Mouse (Mus musculus) activated CD4-positive, CD25-positive, alpha-beta regulatory T cell (primary cell): Measurements from ENCODE around the gene Trpv1. TPM values are rescaled to one million over a fixed set of nuclear protein-coding genes. Genes with fewer than 3 reads are reported as not detected.

Experiments used
- polyA plus RNA-seq, 2 experiments: library from polyadenylated mRNA; unstranded; fragments of 100-300 nt; shearing (Covaris generic); gene quantifications; one replicate each; pipeline ENCODE4 v1.2.1; 2017

Trpv1 gene
- polyA plus RNA-seq, result not detected

DNA sequence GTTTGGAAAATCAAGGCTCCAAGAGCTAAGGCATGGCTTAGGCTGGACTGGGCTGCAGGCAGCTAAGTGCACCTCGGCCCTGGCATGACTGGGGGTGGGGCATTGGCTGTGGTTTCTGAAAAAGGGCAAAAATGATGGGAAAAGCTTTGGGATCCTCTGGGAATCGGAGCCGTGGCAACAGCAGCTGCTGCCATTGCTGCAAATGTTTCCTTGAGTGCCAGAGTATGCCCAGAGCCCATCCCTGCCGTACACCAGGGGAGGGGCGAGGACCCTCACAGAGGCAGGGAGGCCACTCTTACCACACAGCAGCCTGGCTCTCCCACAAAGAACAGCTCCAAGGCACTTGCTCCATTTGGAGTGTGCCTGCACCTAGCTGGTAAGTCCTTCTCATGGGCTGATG lies at the start of gene Trpv1:
TSS of gene Trpv1 (plus strand) at position 301 of the 400 bp plus-strand sequence.

GRCm38 (mm10) chr11:73198603-73199229 lies 35.4 kb upstream of the Trpv1 start, which contains the start of gene Ctns:
Ctns (minus strand) TSS chr11:73199042.

DNA sequence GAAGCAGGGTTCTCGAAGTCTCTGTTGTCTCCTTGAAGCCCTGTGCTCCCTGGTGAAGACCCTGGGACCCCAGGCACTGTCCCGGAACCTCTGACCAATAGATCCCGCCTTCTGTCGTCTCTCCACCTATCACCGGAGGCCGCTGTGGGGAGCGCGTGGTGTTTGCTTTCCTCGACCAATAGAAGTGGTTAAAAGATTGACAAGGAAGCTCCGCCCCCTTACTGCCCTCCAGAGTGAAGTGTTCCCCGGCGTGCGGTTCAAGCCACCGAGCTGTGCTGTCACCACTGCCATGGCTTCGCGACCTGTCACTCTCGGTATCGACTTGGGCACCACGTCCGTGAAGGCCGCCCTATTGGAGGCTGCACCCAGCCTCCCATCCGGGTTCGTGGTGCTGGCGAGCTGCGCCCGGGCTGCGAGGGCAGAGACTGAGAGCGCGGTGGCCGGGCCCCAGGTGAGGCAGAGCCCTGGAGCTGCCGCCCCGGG lies 34.8 kb upstream of the Trpv1 start, which contains the start of gene Shpk:
TSS of gene Shpk (plus strand) at position 231 of the 483 bp plus-strand sequence.

DNA sequence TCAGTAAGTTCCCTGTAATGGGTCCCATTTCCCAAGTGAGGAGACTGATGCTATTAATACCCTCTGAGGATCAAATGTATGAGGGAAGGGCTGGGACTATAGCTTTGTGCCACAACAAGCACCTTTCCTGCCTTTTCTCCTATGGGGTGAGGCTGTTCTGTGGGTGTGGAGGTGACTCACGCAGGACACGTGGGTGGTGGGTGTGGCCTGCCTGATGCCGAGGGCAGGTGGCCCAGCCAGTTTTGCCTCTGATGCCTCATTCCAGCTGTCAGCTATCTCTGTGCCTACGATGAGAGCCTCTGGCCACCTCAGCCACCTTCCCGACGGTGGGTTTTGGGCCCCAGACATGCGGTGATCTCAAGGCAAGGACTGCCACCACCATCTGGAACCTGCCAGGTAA lies 33.2 kb downstream of the Trpv1 start, which contains the start of gene Trpv3:
TSS of gene Trpv3 (plus strand) at position 122 of the 400 bp plus-strand sequence.

Other genes starting within 250 kb of the Trpv1 start
- under 1 TPM in 1 of 2 experiments, not detected in 1; 0.79 TPM for gene P2rx1, start 235.2 kb upstream of the Trpv1 start, polyA plus RNA-seq
- gene Camkk1, start 215.3 kb upstream of the Trpv1 start, polyA plus RNA-seq, result 1 to 10 TPM; 4.3 to 6.2 TPM
- 10 to 100 TPM; 14.9 to 18.5 TPM for gene Ncbp3, start 186.5 kb upstream of the Trpv1 start, polyA plus RNA-seq
- gene Itgae, start 143.7 kb upstream of the Trpv1 start, polyA plus RNA-seq, result 100 to 1,000 TPM in 1 of 2 experiments, 10 to 100 TPM in 1; 37.2 to 255 TPM
- 10 to 100 TPM; 14.4 to 20.1 TPM for gene Haspin, start 96.0 kb upstream of the Trpv1 start, polyA plus RNA-seq
- under 1 TPM; 0.19 to 0.61 TPM for gene P2rx5, start 73.9 kb upstream of the Trpv1 start, polyA plus RNA-seq
- gene Emc6, start 57.3 kb upstream of the Trpv1 start, polyA plus RNA-seq, result 100 to 1,000 TPM in 1 of 2 experiments, 10 to 100 TPM in 1; 60.0 to 102 TPM
- 10 to 100 TPM; 29.9 to 32.4 TPM for gene Tax1bp3, start 57.2 kb upstream of the Trpv1 start, polyA plus RNA-seq
- 10 to 100 TPM; 11.4 to 11.7 TPM for gene Ctns, start 35.2 kb upstream of the Trpv1 start, polyA plus RNA-seq
- 1 to 10 TPM; 6.0 to 7.6 TPM for gene Shpk, start 34.8 kb upstream of the Trpv1 start, polyA plus RNA-seq
- under 1 TPM in 1 of 2 experiments, not detected in 1; 0.05 TPM for gene Trpv3, start 33.1 kb downstream of the Trpv1 start, polyA plus RNA-seq
- gene Aspa, start 95.3 kb downstream of the Trpv1 start, polyA plus RNA-seq, result under 1 TPM in 1 of 2 experiments, not detected in 1; 0.16 TPM
- gene Gm49340, start 95.4 kb downstream of the Trpv1 start, polyA plus RNA-seq, result not detected
- gene Spata22, start 95.4 kb downstream of the Trpv1 start, polyA plus RNA-seq, result not detected
- under 1 TPM in 1 of 2 experiments, not detected in 1; 0.07 TPM for gene Olfr20, start 116.5 kb downstream of the Trpv1 start, polyA plus RNA-seq
- not detected for gene Olfr376, start 137.0 kb downstream of the Trpv1 start, polyA plus RNA-seq
- gene Olfr1, start 165.3 kb downstream of the Trpv1 start, polyA plus RNA-seq, result not detected
- gene Olfr378, start 194.2 kb downstream of the Trpv1 start, polyA plus RNA-seq, result not detected
- under 1 TPM in 1 of 2 experiments, not detected in 1; 0.10 TPM for gene Olfr380, start 223.2 kb downstream of the Trpv1 start, polyA plus RNA-seq